ENCODE assay signal across 11 mouse cellular contexts in genomic region chr8:108819271-108819671, GRCm38 (mm10).
DNase-seq lines count a peak whose midpoint lies in the region; ATAC-seq and TF ChIP-seq lines count a peak whose summit lies in the region.
"Had no signal": no experiment of that assay in that cellular context is flagged by ENCODE, and none has a peak within 500 bp of the region (broad histone marks: within the 10 kb centered on the region; RNA-seq: fewer than 3 reads in every experiment).

No protein-coding gene starts in this region.

- no peaks in the 10 kb centered on the region for H3K36me3 ChIP-seq in kidney, postnatal 0 days (ENCODE audit: insufficient read depth, low read length)
- peaks cover 6% of the 10 kb centered on the region for H3K36me3 ChIP-seq in midbrain, embryonic 12.5 days
- H3K36me3 ChIP-seq: hindbrain, embryonic 15.5 days; liver, embryonic 15.5 days had no signal

- peak; percentile 70 for DNase-seq in kidney, postnatal 0 days (ENCODE audit: low spot score)
- DNase-seq in kidney, postnatal 10 days, result no peak
- DNase-seq in R1 (ENCODE audit: low read depth, low spot score), result peak; percentile 37
- DNase-seq in embryo, embryonic 11 days, result peak; percentile 65
- no peak for DNase-seq in ovary, postnatal 14 days (ENCODE audit: low spot score)
- DNase-seq in testis, postnatal 14 days (ENCODE audit: low spot score), result no peak
- DNase-seq: gastrocnemius, postnatal 25 days; layer of hippocampus, postnatal 36 days had no signal

- peak overlapping the region; percentile 31; the same call in 1 of the 2 replicates for H3K4me2 ChIP-seq in kidney, postnatal 0 days (ENCODE audit: low read length)
- peak overlapping the region; percentile 21; the same call in 1 of the 2 replicates for H3K4me2 ChIP-seq in midbrain, embryonic 12.5 days (replicated peaks)

- H3K27ac ChIP-seq in kidney, postnatal 0 days, result peak overlapping the region; percentile 42; the same call in 1 of the 2 replicates
- peak overlapping the region; percentile 15; the same call in 1 of the 2 replicates for H3K27ac ChIP-seq in midbrain, embryonic 12.5 days (replicated peaks)
- H3K27ac ChIP-seq: hindbrain, embryonic 15.5 days; liver, embryonic 15.5 days had no signal

- peak; percentile 36; the same call in 1 of the 2 replicates for ATAC-seq in kidney, postnatal 0 days (replicated peaks; ENCODE audit: low FRiP score, low read depth)
- ATAC-seq in midbrain, embryonic 12.5 days (ENCODE audit: low FRiP score, low read depth), result no peak

- no peaks in the 10 kb centered on the region for H3K27me3 ChIP-seq in kidney, postnatal 0 days (ENCODE audit: insufficient read depth, low read length)
- no peaks in the 10 kb centered on the region for H3K27me3 ChIP-seq in midbrain, embryonic 12.5 days
- H3K27me3 ChIP-seq: hindbrain, embryonic 15.5 days; liver, embryonic 15.5 days had no signal

- H3K4me3 ChIP-seq in kidney, postnatal 0 days (replicated peaks; ENCODE audit: low read depth, low read length), result no peak overlapping the region
- H3K4me3 ChIP-seq in midbrain, embryonic 12.5 days, result no peak overlapping the region
- H3K4me3 ChIP-seq: hindbrain, embryonic 15.5 days had no signal

- peaks cover 34% of the 10 kb centered on the region for H3K4me1 ChIP-seq in kidney, postnatal 0 days (replicated peaks; ENCODE audit: insufficient read depth, low read length)
- H3K4me1 ChIP-seq in midbrain, embryonic 12.5 days, result peaks cover 53% of the 10 kb centered on the region

- no peaks in the 10 kb centered on the region for H3K9me3 ChIP-seq in kidney, postnatal 0 days (replicated peaks; ENCODE audit: low read length)
- no peaks in the 10 kb centered on the region for H3K9me3 ChIP-seq in midbrain, embryonic 12.5 days
- H3K9me3 ChIP-seq: hindbrain, embryonic 15.5 days; liver, embryonic 15.5 days had no signal

- 19% methylated on average over 8 of the region's 8 CpGs for WGBS in kidney, postnatal 0 days
- WGBS in midbrain, embryonic 12.5 days, result 9% methylated on average over 8 of the region's 8 CpGs

- H3K9ac ChIP-seq in kidney, postnatal 0 days (ENCODE audit: low read depth, low read length), result no peak overlapping the region
- H3K9ac ChIP-seq in midbrain, embryonic 12.5 days (replicated peaks), result no peak overlapping the region
- H3K9ac ChIP-seq: hindbrain, embryonic 15.5 days; liver, embryonic 15.5 days had no signal

- TF ChIP-seq CTCF in kidney, postnatal 0 days (IDR thresholded peaks at IDR 0.05; ENCODE audit: low read depth), result no peak

Comparison
In these comparisons a context has a peak if more than half of its experiments do, and no peak if none do; other contexts are left out.
1. DNase-seq: peak in kidney, postnatal 0 days (single experiment), R1 (single experiment) and embryo, embryonic 11 days (single experiment); none in kidney, postnatal 10 days (single experiment), ovary, postnatal 14 days (single experiment) and testis, postnatal 14 days (single experiment).